Mouse (Mus musculus) ES-E14 (cell line): ENCODE measurements around the gene Srsf1. TPM values are rescaled to one million over a fixed set of nuclear protein-coding genes. Genes with fewer than 3 reads are reported as not detected.

Source experiments
- DNase-seq: peaks from one replicate; pipeline ENCODE4 v3.0.0-alpha.2; 2013; ENCODE audit warnings: low read depth, low spot score
- H3K27ac ChIP-seq: 2 replicates; pipeline ENCODE4 v1.5.1; 2012; ENCODE audit warnings: low read depth, mild to moderate bottlenecking, low read length, moderate library complexity, mixed read lengths; ENCODE audit not compliant: poor library complexity, insufficient read depth, severe bottlenecking
- H3K36me3 ChIP-seq: 2 replicates; pipeline ENCODE4 v1.6.1; 2012; ENCODE audit warnings: mild to moderate bottlenecking, low read length, moderate library complexity, mixed read lengths; ENCODE audit not compliant: control insufficient read depth, poor library complexity, insufficient read depth, severe bottlenecking
- H3K4me1 ChIP-seq, 2 experiments: fragments of 150-350 bp in 1 of 2; sonication (generic) in 1 of 2; 2 replicates each; pipeline ENCODE4 v1.6.1; 2012; ENCODE audit warnings: low read length in 2 of 2, mild to moderate bottlenecking in 1 of 2, mixed read lengths in 1 of 2; ENCODE audit not compliant: control insufficient read depth in 2 of 2, insufficient read depth in 2 of 2, poor library complexity in 1 of 2
- H3K4me3 ChIP-seq, 2 experiments: fragments of 150-350 bp in 1 of 2; sonication (generic) in 1 of 2; 2 replicates each; pipeline ENCODE4 v1.5.1; 2012; ENCODE audit warnings: low read length in 2 of 2, low read depth in 1 of 2, mild to moderate bottlenecking in 1 of 2, mixed read lengths in 1 of 2; ENCODE audit not compliant: insufficient read depth in 1 of 2, poor library complexity in 1 of 2, severe bottlenecking in 1 of 2
- H3K9ac ChIP-seq: 2 replicates; pipeline ENCODE4 v1.6.1; 2012; ENCODE audit warnings: low read depth, mild to moderate bottlenecking, low read length, mixed read lengths; ENCODE audit not compliant: poor library complexity, insufficient read depth, severe bottlenecking
- H3K9me3 ChIP-seq: fragments of 150-350 bp; sonication (generic); 2 replicates; pipeline ENCODE4 v1.6.1; 2012; ENCODE audit warnings: low read depth, mild to moderate bottlenecking, low read length; ENCODE audit not compliant: control insufficient read depth, insufficient read depth
- CHD2 ChIP-seq: IDR thresholded peaks from 2 replicates; pipeline ENCODE4 v1.6.1; 2014; ENCODE audit warnings: mild to moderate bottlenecking, low read depth, low read length, inconsistent platforms
- HCFC1 ChIP-seq: IDR thresholded peaks from 2 replicates; pipeline ENCODE4 v1.6.1; 2012; ENCODE audit warnings: low read length, inconsistent platforms, borderline replicate concordance; ENCODE audit not compliant: insufficient read depth
- MAFK ChIP-seq: IDR thresholded peaks from 2 replicates; pipeline ENCODE4 v1.6.1; 2014; ENCODE audit warnings: mild to moderate bottlenecking, low read depth, low read length, inconsistent platforms; ENCODE audit not compliant: insufficient read depth
- ZC3H11A ChIP-seq: IDR thresholded peaks from 2 replicates; pipeline ENCODE4 v1.6.1; 2012; ENCODE audit warnings: low read depth, mild to moderate bottlenecking, inconsistent platforms, low read length, borderline replicate concordance
- ZNF384 ChIP-seq: IDR thresholded peaks from 2 replicates; pipeline ENCODE4 v1.6.1; 2012; ENCODE audit warnings: low read depth, low read length, inconsistent platforms
- in situ Hi-C, 2 experiments: fragments of 600-800 bp; cut with MboI; formaldehyde crosslinking; loops; one replicate each; pipeline ENCODE4 v1.15.1; 2025; ENCODE audit warnings: low sequenced_read_pairs in 2 of 2, inconsistent platforms in 1 of 2; ENCODE audit not compliant: unreplicated experiment in 2 of 2
- total RNA-seq: library from RNA; depleted of rRNA; stranded (reverse); fragments of 300-350 nt; gene quantifications from 2 replicates; pipeline ENCODE4 v1.2.3, GENCODE M21; 2012

The Srsf1 gene
- total RNA-seq, 1 experiment = 432 TPM

GRCm38 (mm10) chr11:88086737-88087627 lies 39.8 kb downstream of the Srsf1 start:
- H3K9ac ChIP-seq = no peak overlapping the region; the same call in 1 of the 2 replicates
- in situ Hi-C loops = no loop called here
- no peaks in the 10 kb centered on the region for H3K9me3 ChIP-seq
- peaks cover 2% of the 10 kb centered on the region for H3K36me3 ChIP-seq
- peak; percentile 94 for DNase-seq
- H3K4me1 ChIP-seq = peaks cover 2 to 19% of the 10 kb centered on the region in 2 experiments; a peak in 3 of 4 replicates
- TF ChIP-seq ZC3H11A = no peak
- TF ChIP-seq HCFC1 = peak; percentile 48; the same call in 1 of the 2 replicates
- TF ChIP-seq ZNF384 = no peak
- TF ChIP-seq CHD2 = peak; percentile 65; the same call in 1 of the 2 replicates
- TF ChIP-seq MAFK = no peak
- H3K27ac ChIP-seq = no peak overlapping the region
- peak overlapping the region; percentile 30 to 46; a peak in 2 of 4 replicates for H3K4me3 ChIP-seq

- DNase-seq = no peak
- no peaks in the 10 kb centered on the region for H3K36me3 ChIP-seq
- TF ChIP-seq HCFC1 = no peak
- no peak for TF ChIP-seq MAFK
- no peak for TF ChIP-seq ZC3H11A
- no peak for TF ChIP-seq ZNF384
- no peak for TF ChIP-seq CHD2
- H3K9ac ChIP-seq = no peak overlapping the region
- in situ Hi-C loops = no loop called here
- no peaks in the 10 kb centered on the region for H3K9me3 ChIP-seq
- no peak overlapping the region for H3K4me3 ChIP-seq
- no peak overlapping the region for H3K27ac ChIP-seq
- peaks cover 2 to 16% of the 10 kb centered on the region in 2 experiments; a peak in 3 of 4 replicates for H3K4me1 ChIP-seq
These were observed 42.0 kb downstream of the Srsf1 start for GRCm38 (mm10) chr11:88089150-88089549.

- peaks cover 0 to 9% of the 10 kb centered on the region in 2 experiments; a peak in 2 of 4 replicates for H3K4me1 ChIP-seq
- no peaks in the 10 kb centered on the region for H3K36me3 ChIP-seq
- H3K9ac ChIP-seq = no peak overlapping the region
- no peak for TF ChIP-seq ZC3H11A
- DNase-seq = no peak
- in situ Hi-C loops = no loop called here
- H3K27ac ChIP-seq = no peak overlapping the region
- H3K9me3 ChIP-seq = no peaks in the 10 kb centered on the region
- H3K4me3 ChIP-seq = no peak overlapping the region
These were observed 43.1 kb downstream of the Srsf1 start for GRCm38 (mm10) chr11:88090293-88090692.

GRCm38 (mm10) chr11:88091949-88092348 lies 44.8 kb downstream of the Srsf1 start:
- TF ChIP-seq CHD2 = no peak
- no peak for TF ChIP-seq ZNF384
- TF ChIP-seq ZC3H11A = no peak
- no peak for TF ChIP-seq HCFC1
- TF ChIP-seq MAFK = no peak
- Histone ChIP-seq H3K9ac (no peak overlapping the region), H3K4me3 (no peak overlapping the region), H3K9me3 (no peaks in the 10 kb centered on the region), H3K36me3 (no peaks in the 10 kb centered on the region), H3K4me1 (peaks cover 0 to 4% of the 10 kb centered on the region in 2 experiments; a peak in 1 of 4 replicates), H3K27ac (no peak overlapping the region)
- in situ Hi-C loops = no loop called here
- no peak for DNase-seq
